Mouse (Mus musculus) ES-E14 (cell line): ENCODE results near the gene Olfr747.

ENCODE experiments used
- CHD2 ChIP-seq: IDR thresholded peaks from 2 replicates; pipeline ENCODE4 v1.6.1; 2014; ENCODE audit warnings: mild to moderate bottlenecking, low read depth, low read length, inconsistent platforms
- HCFC1 ChIP-seq: IDR thresholded peaks from 2 replicates; pipeline ENCODE4 v1.6.1; 2012; ENCODE audit warnings: low read length, inconsistent platforms, borderline replicate concordance; ENCODE audit not compliant: insufficient read depth
- MAFK ChIP-seq: IDR thresholded peaks from 2 replicates; pipeline ENCODE4 v1.6.1; 2014; ENCODE audit warnings: mild to moderate bottlenecking, low read depth, low read length, inconsistent platforms; ENCODE audit not compliant: insufficient read depth
- ZNF384 ChIP-seq: IDR thresholded peaks from 2 replicates; pipeline ENCODE4 v1.6.1; 2012; ENCODE audit warnings: low read depth, low read length, inconsistent platforms

DNA sequence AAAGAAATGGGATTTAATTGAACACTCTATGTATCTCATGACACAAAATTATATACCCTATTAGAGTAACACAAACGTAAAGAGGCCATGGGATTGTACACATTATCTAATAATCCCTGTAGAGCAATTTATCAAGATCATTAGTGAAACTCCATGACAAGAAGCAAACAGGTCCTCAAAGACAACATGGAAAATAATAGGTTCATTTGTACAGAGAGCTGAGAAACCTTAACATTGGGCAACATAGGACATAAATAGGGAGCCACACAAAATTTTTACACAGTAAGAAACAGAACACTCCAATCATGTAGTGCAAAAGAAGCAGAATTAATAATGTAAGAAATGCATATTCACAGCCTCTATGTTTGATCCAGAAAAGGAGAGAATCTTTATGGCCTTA, 14.1 kb upstream of the Olfr747 start, which contains the start of gene Olfr748:
- TF ChIP-seq ZNF384 (no peak), CHD2 (no peak), MAFK (no peak), HCFC1 (no peak)
